Mouse (Mus musculus) liver, adult 2 months (tissue): Measurements from ENCODE around the gene Ripply2. TPM values are rescaled to one million over a fixed set of nuclear protein-coding genes. Genes with fewer than 3 reads are reported as not detected.

ENCODE experiments used
- DNase-seq: peaks from one replicate; pipeline ENCODE4 v3.0.0-alpha.2; 2011; ENCODE audit warnings: low read depth, low spot score; ENCODE audit errors: extremely low read depth
- H3K27ac ChIP-seq: fragments of 200-500 bp; replicated peaks from 2 replicates; pipeline ENCODE4 v1.5.1; 2012; ENCODE audit warnings: low read depth, mild to moderate bottlenecking, control low read depth, inconsistent platforms, low read length; ENCODE audit not compliant: insufficient read depth
- H3K27me3 ChIP-seq: fragments of 200-500 bp; 2 replicates; pipeline ENCODE4 v1.6.1; 2012; ENCODE audit warnings: mild to moderate bottlenecking, moderate library complexity, low read length, inconsistent platforms; ENCODE audit not compliant: control insufficient read depth, insufficient read depth
- H3K36me3 ChIP-seq: fragments of 200-500 bp; 2 replicates; pipeline ENCODE4 v1.6.1; 2012; ENCODE audit warnings: low read length, inconsistent platforms; ENCODE audit not compliant: control insufficient read depth, insufficient read depth
- H3K4me1 ChIP-seq: fragments of 200-500 bp; 2 replicates; pipeline ENCODE4 v1.6.1; 2011; ENCODE audit warnings: low read length; ENCODE audit not compliant: control insufficient read depth, insufficient read depth
- H3K4me3 ChIP-seq: fragments of 200-500 bp; 2 replicates; pipeline ENCODE4 v1.5.1; 2011; ENCODE audit warnings: low read depth, mild to moderate bottlenecking, control low read depth, low read length, moderate library complexity; ENCODE audit not compliant: insufficient read depth
- H3K79me2 ChIP-seq: fragments of 200-500 bp; 2 replicates; pipeline ENCODE4 v1.6.1; 2012; ENCODE audit warnings: inconsistent platforms, mild to moderate bottlenecking, low read length, moderate library complexity; ENCODE audit not compliant: control insufficient read depth, insufficient read depth
- H3K9ac ChIP-seq: fragments of 200-500 bp; 2 replicates; pipeline ENCODE4 v1.6.1; 2012; ENCODE audit warnings: low read depth, mild to moderate bottlenecking, control low read depth, inconsistent platforms, low read length
- CTCF ChIP-seq: fragments of 200-500 bp; IDR thresholded peaks from 2 replicates; pipeline ENCODE4 v1.5.1; 2011; ENCODE audit warnings: low read depth, low read length, control low read depth
- POLR2A ChIP-seq: fragments of 200-500 bp; IDR thresholded peaks from 2 replicates; pipeline ENCODE4 v1.6.1; 2011; ENCODE audit warnings: low read length, control low read depth; ENCODE audit not compliant: insufficient read depth; ENCODE audit errors: extremely low read depth
- WGBS: fragments of 180-500 bp; shearing (Covaris S2); methylation state at CpG from one replicate; pipeline ENCODE4 v1.1.7; 2018; 5-methylcytosine and 5-hydroxymethylcytosine counted together
- polyA plus RNA-seq: library from polyadenylated mRNA; depleted of rRNA; stranded (reverse); fragments of >200 nt; gene quantifications from 2 replicates; pipeline ENCODE4 v1.2.3, GENCODE M21; 2012
- total RNA-seq: library from RNA; depleted of rRNA; stranded (reverse); fragments of >200 nt; gene quantifications from 2 replicates; pipeline ENCODE4 v1.2.3, GENCODE M21; 2014

Gene Ripply2
- total and polyA plus RNA-seq, 2 experiments = not detected

DNA sequence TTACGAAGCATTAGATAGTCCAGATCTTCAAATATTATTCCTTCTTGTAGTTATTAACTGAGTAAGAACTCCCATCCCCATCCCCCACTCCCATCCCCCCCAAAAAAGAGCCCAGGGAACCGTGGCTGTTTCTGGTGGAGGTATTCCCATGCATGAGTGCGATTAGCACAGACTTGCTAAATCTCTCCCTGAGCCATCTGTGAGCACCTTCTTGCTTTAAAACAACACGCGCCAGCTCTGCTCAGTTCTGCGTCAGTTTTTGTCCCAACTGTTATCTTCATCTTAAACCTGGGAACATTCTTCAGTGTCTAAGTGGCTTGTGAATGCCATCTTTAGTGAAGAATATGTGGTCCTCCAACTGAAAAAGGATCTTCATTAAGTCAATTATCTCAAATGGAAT lies 6.8 kb upstream of the Ripply2 start:
- TF ChIP-seq CTCF (no peak), POLR2A (no peak)
- H3K79me2 ChIP-seq = no peaks in the 10 kb centered on the region
- no peak for DNase-seq
- no peak overlapping the region for H3K9ac ChIP-seq
- 76% methylated on average over 6 of the region's 6 CpGs for whole genome bisulfite sequencing
- H3K36me3 ChIP-seq = no peaks in the 10 kb centered on the region
- H3K4me3 ChIP-seq = no peak overlapping the region
- no peaks in the 10 kb centered on the region; the same call in 1 of the 2 replicates for H3K27me3 ChIP-seq
- no peak overlapping the region for H3K27ac ChIP-seq
- no peaks in the 10 kb centered on the region for H3K4me1 ChIP-seq

DNA sequence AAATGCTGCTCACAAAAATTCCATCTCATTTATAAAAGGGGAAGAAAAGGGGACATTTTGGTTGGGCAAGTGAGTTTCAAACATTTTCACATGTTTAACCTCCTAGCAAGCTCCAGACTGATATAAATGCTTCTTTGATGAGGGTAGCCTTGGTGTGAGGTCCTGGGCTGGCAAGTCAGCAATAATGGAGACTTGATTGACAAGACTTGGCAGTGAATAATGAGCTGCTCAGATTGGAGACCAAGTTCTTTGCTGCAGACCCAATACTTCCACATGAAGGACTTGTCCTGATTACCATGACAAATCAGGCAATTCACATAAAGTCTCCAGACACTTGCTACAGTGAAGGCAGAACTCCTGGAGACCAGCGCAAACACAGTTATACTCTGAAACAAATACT lies 6.4 kb upstream of the Ripply2 start:
- no peak for TF ChIP-seq POLR2A
- no peak for TF ChIP-seq CTCF
- Histone ChIP-seq H3K79me2 (no peaks in the 10 kb centered on the region), H3K9ac (no peak overlapping the region), H3K4me3 (no peak overlapping the region), H3K36me3 (no peaks in the 10 kb centered on the region), H3K4me1 (no peaks in the 10 kb centered on the region), H3K27me3 (no peaks in the 10 kb centered on the region; the same call in 1 of the 2 replicates), H3K27ac (no peak overlapping the region)
- DNase-seq = no peak
- WGBS = 100% methylated on average over 1 of the region's 1 CpGs

GRCm38 (mm10) chr9:87015938-87016294 lies 579 bp downstream of the Ripply2 start:
- peaks cover 4% of the 10 kb centered on the region for H3K27me3 ChIP-seq
- no peak for DNase-seq
- WGBS = 7% methylated on average over 10 of the region's 10 CpGs
- no peaks in the 10 kb centered on the region for H3K4me1 ChIP-seq
- H3K4me3 ChIP-seq = no peak overlapping the region
- H3K9ac ChIP-seq = no peak overlapping the region
- no peak overlapping the region for H3K27ac ChIP-seq
- H3K36me3 ChIP-seq = no peaks in the 10 kb centered on the region
- TF ChIP-seq POLR2A (no peak), CTCF (no peak)
- H3K79me2 ChIP-seq = no peaks in the 10 kb centered on the region

DNA sequence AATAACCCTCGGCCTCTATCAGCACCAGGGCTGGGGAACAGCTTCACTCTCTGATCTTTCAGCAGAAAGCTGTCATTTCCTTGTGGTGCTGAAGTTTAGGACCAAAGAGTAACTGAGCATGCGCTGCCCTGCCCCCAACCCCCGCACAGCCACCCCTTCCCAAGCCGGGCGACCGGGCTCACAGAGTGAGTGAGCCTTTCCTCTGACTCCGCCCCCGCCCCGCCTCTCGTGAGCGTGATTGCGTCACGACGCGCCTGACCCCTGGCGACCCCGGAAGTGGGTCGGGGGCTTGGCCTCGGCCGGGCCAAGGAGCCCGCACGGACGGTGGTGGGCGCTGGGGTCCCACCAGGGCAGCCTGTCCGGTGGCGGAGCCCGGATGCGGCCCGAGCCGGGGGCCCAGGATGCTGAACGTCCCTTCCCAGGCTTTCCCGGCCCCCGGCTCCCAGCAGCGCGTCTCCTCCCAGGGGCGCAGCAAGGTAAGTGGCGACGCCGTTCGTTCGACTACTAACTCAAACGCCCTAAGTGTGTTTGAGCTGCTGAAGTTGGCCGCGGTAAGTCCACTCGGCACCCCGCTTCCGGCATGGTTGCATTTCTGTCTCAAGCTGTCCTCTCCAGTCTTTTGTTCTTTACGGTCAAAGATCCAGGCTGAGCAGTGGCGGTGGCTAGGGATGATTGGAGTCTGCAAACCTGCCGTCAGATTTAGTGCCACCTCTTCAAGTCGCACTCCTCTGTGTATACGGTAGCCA lies 6.6 kb downstream of the Ripply2 start, which contains the start of gene Cyb5r4:
Gene Cyb5r4, plus strand, starts transcription at position 237 of the 746 bp plus-strand sequence.
- WGBS = under 1% methylated on average over 52 of the region's 52 CpGs
- Histone ChIP-seq H3K79me2 (peaks cover 8% of the 10 kb centered on the region; the same call in 1 of the 2 replicates), H3K4me1 (peaks cover 5% of the 10 kb centered on the region; the same call in 1 of the 2 replicates), H3K27me3 (no peaks in the 10 kb centered on the region), H3K4me3 (peak within 1 kb of the TSS; percentile 59), H3K27ac (peak within 1 kb of the TSS; percentile 69), H3K9ac (peak within 1 kb of the TSS; percentile 85), H3K36me3 (no peaks in the 10 kb centered on the region)
- TF ChIP-seq CTCF (no peak), POLR2A (peak; percentile 76; the same call in 1 of the 2 replicates)
- peak; percentile 89 for DNase-seq

GRCm38 (mm10) chr9:87025764-87026163 lies 10.4 kb downstream of the Ripply2 start:
- no peak overlapping the region for H3K4me3 ChIP-seq
- peaks cover 10% of the 10 kb centered on the region for H3K36me3 ChIP-seq
- H3K27ac ChIP-seq = no peak overlapping the region
- 72% methylated on average over 6 of the region's 6 CpGs for WGBS
- peaks cover 8% of the 10 kb centered on the region; the same call in 1 of the 2 replicates for H3K79me2 ChIP-seq
- no peaks in the 10 kb centered on the region for H3K27me3 ChIP-seq
- no peak overlapping the region for H3K9ac ChIP-seq
- no peak for DNase-seq
- no peak for TF ChIP-seq POLR2A
- no peak for TF ChIP-seq CTCF
- peaks cover 5% of the 10 kb centered on the region; the same call in 1 of the 2 replicates for H3K4me1 ChIP-seq

DNA sequence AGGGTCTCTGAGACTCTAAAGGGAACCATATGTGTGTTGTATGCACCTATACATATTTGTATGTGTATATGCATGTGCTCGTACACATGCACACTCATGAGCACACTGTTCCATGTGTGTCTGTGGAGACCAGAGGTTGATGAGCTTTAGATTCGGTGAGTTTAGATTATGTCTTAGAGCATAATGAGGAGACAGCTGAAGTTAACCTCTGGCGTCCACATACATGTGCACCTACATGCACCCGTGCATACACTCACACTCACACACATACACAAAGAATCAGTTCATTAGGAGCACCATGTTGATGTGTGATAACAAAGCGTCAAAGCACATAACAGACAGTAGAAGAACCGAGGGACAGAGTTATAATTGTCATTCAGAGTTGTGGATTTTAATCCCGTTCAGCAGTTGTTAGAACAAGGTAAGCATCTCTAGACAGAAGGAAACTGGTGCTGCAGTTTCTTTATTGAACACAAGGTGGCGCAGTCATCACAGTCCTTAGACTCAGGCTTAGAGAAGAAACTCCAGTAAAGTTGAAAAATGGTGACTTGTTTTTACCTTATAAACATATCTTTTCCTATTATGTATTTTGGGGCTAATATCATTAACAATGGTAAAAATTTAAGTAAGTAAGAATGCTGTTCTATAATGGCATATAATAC lies 12.2 kb downstream of the Ripply2 start:
- Histone ChIP-seq H3K4me1 (peaks cover 3% of the 10 kb centered on the region; the same call in 1 of the 2 replicates), H3K27ac (no peak overlapping the region), H3K27me3 (no peaks in the 10 kb centered on the region), H3K4me3 (no peak overlapping the region), H3K36me3 (peaks cover 16% of the 10 kb centered on the region), H3K9ac (no peak overlapping the region), H3K79me2 (peaks cover 8% of the 10 kb centered on the region; the same call in 1 of the 2 replicates)
- TF ChIP-seq POLR2A (no peak), CTCF (peak; percentile 65)
- 43% methylated on average over 8 of the region's 8 CpGs for WGBS
- DNase-seq = peak; percentile 38
